In genomic region chr2:65237610-65238170, GRCm38 (mm10) we compare ENCODE assay signal across 8 mouse cellular contexts. TPM values are rescaled to one million over a fixed set of nuclear protein-coding genes. Genes with fewer than 3 reads are reported as not detected.
A peak's percentile ranks its signal among the peaks of the same experiment; 100 is the strongest.
DNase-seq lines count a peak whose midpoint lies in the region; ATAC-seq and TF ChIP-seq lines count a peak whose summit lies in the region.

No protein-coding gene starts in this region.

- peak overlapping the region; percentile 79 for H3ac ChIP-seq in C2C12 (ENCODE audit: control insufficient read depth, insufficient read length, low read depth)

- under 1% methylated on average over 22 of the region's 22 CpGs for WGBS in forebrain, embryonic 10.5 days
- WGBS in hindbrain, embryonic 14.5 days: under 1% methylated on average over 22 of the region's 22 CpGs
- WGBS in liver, adult 2 months: under 1% methylated on average over 22 of the region's 22 CpGs
- under 1% methylated on average over 22 of the region's 22 CpGs for WGBS in midbrain, embryonic 16.5 days

- peak; percentile 38 for DNase-seq in MN1 (ENCODE audit: low spot score)
- DNase-seq in forebrain, embryonic 10.5 days (ENCODE audit: extremely low spot score, low spot score): no peak
- no peak for DNase-seq in hindbrain, embryonic 14.5 days (ENCODE audit: low spot score)
- peak; percentile 98 for DNase-seq in liver, adult 2 months (ENCODE audit: extremely low read depth, low read depth, low spot score)
- DNase-seq in thymus, postnatal 0 days (ENCODE audit: low spot score): peak; percentile 38
- DNase-seq in frontal cortex, postnatal 36 days (ENCODE audit: low spot score in 2 of 2): no peak

- no peak for TF ChIP-seq CTCF in C2C12 (IDR thresholded peaks at IDR 0.05; ENCODE audit: control insufficient read depth, insufficient read depth, insufficient read length)
- no peak for TF ChIP-seq CTCF in liver, adult 2 months (IDR thresholded peaks at IDR 0.05; ENCODE audit: low read depth, low read length)

- peaks cover 55% of the 10 kb centered on the region for H3K79me2 ChIP-seq in C2C12 (ENCODE audit: control insufficient read depth, insufficient read depth)
- H3K79me2 ChIP-seq in liver, adult 2 months (ENCODE audit: control insufficient read depth, insufficient read depth, low read length): peaks cover 11% of the 10 kb centered on the region; the same call in 1 of the 2 replicates

- no peaks in the 10 kb centered on the region for H3K9me3 ChIP-seq in forebrain, embryonic 10.5 days
- H3K9me3 ChIP-seq in hindbrain, embryonic 14.5 days (ENCODE audit: control insufficient read depth, low read length): no peaks in the 10 kb centered on the region
- no peaks in the 10 kb centered on the region for H3K9me3 ChIP-seq in midbrain, embryonic 16.5 days (replicated peaks; ENCODE audit: control insufficient read depth, low read length, poor library complexity, severe bottlenecking)

- peak overlapping the region; percentile 80 for H3K4me2 ChIP-seq in hindbrain, embryonic 14.5 days (replicated peaks)
- peak overlapping the region; percentile 98 for H3K4me2 ChIP-seq in midbrain, embryonic 16.5 days (ENCODE audit: low read length)

- peak; percentile 19; the same call in 1 of the 2 replicates for ATAC-seq in hindbrain, embryonic 14.5 days (ENCODE audit: low FRiP score)
- peak; percentile 23 for ATAC-seq in midbrain, embryonic 16.5 days

- H3K27me3 ChIP-seq in C2C12 (ENCODE audit: control insufficient read depth, insufficient read depth, insufficient read length): no peaks in the 10 kb centered on the region
- H3K27me3 ChIP-seq in forebrain, embryonic 10.5 days (ENCODE audit: poor library complexity, severe bottlenecking): peaks cover 50% of the 10 kb centered on the region
- H3K27me3 ChIP-seq in hindbrain, embryonic 14.5 days (ENCODE audit: control insufficient read depth, insufficient read depth, low read length): peaks cover 27% of the 10 kb centered on the region
- no peaks in the 10 kb centered on the region for H3K27me3 ChIP-seq in liver, adult 2 months (ENCODE audit: control insufficient read depth, insufficient read depth, low read length)
- H3K27me3 ChIP-seq in midbrain, embryonic 16.5 days (ENCODE audit: control insufficient read depth, insufficient read depth, low read depth, low read length): peaks cover 5% of the 10 kb centered on the region

- H3K27ac ChIP-seq in forebrain, embryonic 10.5 days: peak overlapping the region; percentile 91
- no peak overlapping the region for H3K27ac ChIP-seq in hindbrain, embryonic 14.5 days
- H3K27ac ChIP-seq in liver, adult 2 months (replicated peaks; ENCODE audit: insufficient read depth, low read depth, low read length): peak overlapping the region; percentile 95
- H3K27ac ChIP-seq in midbrain, embryonic 16.5 days (ENCODE audit: low read length): no peak overlapping the region

- H3K36me3 ChIP-seq in C2C12 (ENCODE audit: control insufficient read depth, insufficient read depth): peaks cover 5% of the 10 kb centered on the region
- no peaks in the 10 kb centered on the region for H3K36me3 ChIP-seq in forebrain, embryonic 10.5 days (replicated peaks)
- H3K36me3 ChIP-seq in hindbrain, embryonic 14.5 days (replicated peaks; ENCODE audit: control insufficient read depth, insufficient read depth): no peaks in the 10 kb centered on the region
- no peaks in the 10 kb centered on the region for H3K36me3 ChIP-seq in liver, adult 2 months (ENCODE audit: control insufficient read depth, insufficient read depth, low read length)
- no peaks in the 10 kb centered on the region for H3K36me3 ChIP-seq in midbrain, embryonic 16.5 days (ENCODE audit: control insufficient read depth, insufficient read depth, low read length)

- H3K9ac ChIP-seq in hindbrain, embryonic 14.5 days: peak overlapping the region; percentile 61
- H3K9ac ChIP-seq in liver, adult 2 months (ENCODE audit: low read depth, low read length): peak overlapping the region; percentile 90
- H3K9ac ChIP-seq in midbrain, embryonic 16.5 days (ENCODE audit: low read depth, low read length): peak overlapping the region; percentile 67

- TF ChIP-seq POLR2A in liver, adult 2 months (IDR thresholded peaks at IDR 0.05; ENCODE audit: extremely low read depth, insufficient read depth, low read length): peak; percentile 59; the same call in 1 of the 2 replicates

- peaks cover 50% of the 10 kb centered on the region for H3K79me3 ChIP-seq in C2C12 (ENCODE audit: low read depth)

- H3K4me3 ChIP-seq in C2C12 (ENCODE audit: insufficient read depth, poor library complexity, severe bottlenecking): peak overlapping the region; percentile 74
- peak overlapping the region; percentile 82 for H3K4me3 ChIP-seq in forebrain, embryonic 10.5 days
- peak overlapping the region; percentile 71 for H3K4me3 ChIP-seq in hindbrain, embryonic 14.5 days (replicated peaks; ENCODE audit: low read length)
- peak overlapping the region; percentile 93 for H3K4me3 ChIP-seq in liver, adult 2 months (ENCODE audit: insufficient read depth, low read depth, low read length)
- peak overlapping the region; percentile 76 for H3K4me3 ChIP-seq in midbrain, embryonic 16.5 days (ENCODE audit: low read depth, low read length)

- H3K4me1 ChIP-seq in forebrain, embryonic 10.5 days: peaks cover 41% of the 10 kb centered on the region
- 0 out of 2 replicates have a peak, but pooled peaks cover 7% of the 10 kb centered on the region for H3K4me1 ChIP-seq in hindbrain, embryonic 14.5 days (replicated peaks; ENCODE audit: control insufficient read depth, insufficient read depth, low read length)
- H3K4me1 ChIP-seq in liver, adult 2 months (ENCODE audit: control insufficient read depth, insufficient read depth, low read length): peaks cover 13% of the 10 kb centered on the region
- H3K4me1 ChIP-seq in midbrain, embryonic 16.5 days (ENCODE audit: control insufficient read depth, insufficient read depth, low read length): peaks cover 10% of the 10 kb centered on the region; the same call in 1 of the 2 replicates

TF ChIP-seq in C2C12, 6 proteins besides CTCF, POLR2A, EP300 and RAD21:
- no peak for TF ChIP-seq MAX (IDR thresholded peaks at IDR 0.05)
- TF ChIP-seq USF1 (IDR thresholded peaks at IDR 0.05; ENCODE audit: low read depth): peak; percentile 77

RNA-seq across cellular contexts. Expression of gene Cobll1, which starts 1.5 kb away (rescaled TPM):
- polyA plus RNA-seq in C2C12 (2012; fragmentation: generic; extraction: Trizol): 16.3 TPM
- polyA plus RNA-seq in forebrain, embryonic 10.5 days (2016; fragmentation: Nextera tagmentation; extraction: Ambion mirVana): 3.5 and 3.6 TPM in 2 replicates
- polyA plus RNA-seq in hindbrain, embryonic 14.5 days (2014; fragmentation: Nextera tagmentation; extraction: Ambion mirVana): 4.3 and 4.5 TPM in 2 replicates
- 13.6 and 16.0 TPM in 2 replicates for total RNA-seq in liver, adult 2 months (2014; rRNA removed)
- 9.4 and 10.0 TPM in 2 replicates for polyA plus RNA-seq in liver, adult 2 months (2012; rRNA removed)
- 2.9 and 3.3 TPM in 2 replicates for polyA plus RNA-seq in midbrain, embryonic 16.5 days (2015; fragmentation: Nextera tagmentation; extraction: Ambion mirVana)
- polyA plus RNA-seq in thymus, postnatal 0 days (2015; fragmentation: Nextera tagmentation; extraction: Ambion mirVana): 3.9 and 4.5 TPM in 2 replicates

Comparison
In these comparisons a context has a peak if more than half of its experiments do, and no peak if none do; other contexts are left out.
1. DNase-seq: peak in MN1 (single experiment), liver, adult 2 months (single experiment) and thymus, postnatal 0 days (single experiment); none in forebrain, embryonic 10.5 days (single experiment), hindbrain, embryonic 14.5 days (single experiment) and frontal cortex, postnatal 36 days (0 of 2).
2. H3K27ac ChIP-seq: peak in forebrain, embryonic 10.5 days (single experiment) and liver, adult 2 months (single experiment); none in hindbrain, embryonic 14.5 days (single experiment) and midbrain, embryonic 16.5 days (single experiment).
3. Peak in every context shown above with its lines, with median percentiles within 50 percentile points of each other: H3K4me3 ChIP-seq and H3K9ac ChIP-seq.